Mouse (Mus musculus) olfactory bulb, adult 2 months (tissue): ENCODE data around the gene Slc23a2. TPM values are rescaled to one million over a fixed set of nuclear protein-coding genes. Genes with fewer than 3 reads are reported as not detected.

ENCODE experiments used
- H3K27ac ChIP-seq: fragments of 200-500 bp; 2 replicates; pipeline ENCODE4 v1.5.1; 2012; ENCODE audit warnings: low read depth, low read length; ENCODE audit not compliant: insufficient read depth
- H3K4me1 ChIP-seq: fragments of 200-500 bp; 2 replicates; pipeline ENCODE4 v1.6.1; 2012; ENCODE audit warnings: low read length; ENCODE audit not compliant: control insufficient read depth, insufficient read depth
- H3K4me3 ChIP-seq: fragments of 200-500 bp; 2 replicates; pipeline ENCODE4 v1.5.1; 2012; ENCODE audit warnings: mild to moderate bottlenecking, low read depth, low read length, moderate library complexity; ENCODE audit not compliant: insufficient read depth
- CTCF ChIP-seq: fragments of 200-500 bp; IDR thresholded peaks from 2 replicates; pipeline ENCODE4 v1.5.1; 2012; ENCODE audit warnings: low read depth, mild to moderate bottlenecking, low read length, moderate library complexity; ENCODE audit not compliant: insufficient read depth
- POLR2A ChIP-seq: fragments of 200-500 bp; IDR thresholded peaks from 2 replicates; pipeline ENCODE4 v1.6.1; 2012; ENCODE audit warnings: mild to moderate bottlenecking, low read depth, low read length, moderate library complexity; ENCODE audit not compliant: insufficient read depth
- WGBS: fragments of 180-500 bp; shearing (Covaris S2); methylation state at CpG from one replicate; pipeline ENCODE4 v1.1.7; 2018; 5-methylcytosine and 5-hydroxymethylcytosine counted together
- polyA plus RNA-seq: library from polyadenylated mRNA; stranded (reverse); fragments of >200 nt; gene quantifications from 2 replicates; pipeline ENCODE4 v1.2.4, GENCODE M21; 2012; ENCODE audit warnings: low replicate concordance; ENCODE audit not compliant: missing spikeins, insufficient read depth, insufficient read length

The Slc23a2 gene
- polyA plus RNA-seq, 1 experiment, result not detected

DNA sequence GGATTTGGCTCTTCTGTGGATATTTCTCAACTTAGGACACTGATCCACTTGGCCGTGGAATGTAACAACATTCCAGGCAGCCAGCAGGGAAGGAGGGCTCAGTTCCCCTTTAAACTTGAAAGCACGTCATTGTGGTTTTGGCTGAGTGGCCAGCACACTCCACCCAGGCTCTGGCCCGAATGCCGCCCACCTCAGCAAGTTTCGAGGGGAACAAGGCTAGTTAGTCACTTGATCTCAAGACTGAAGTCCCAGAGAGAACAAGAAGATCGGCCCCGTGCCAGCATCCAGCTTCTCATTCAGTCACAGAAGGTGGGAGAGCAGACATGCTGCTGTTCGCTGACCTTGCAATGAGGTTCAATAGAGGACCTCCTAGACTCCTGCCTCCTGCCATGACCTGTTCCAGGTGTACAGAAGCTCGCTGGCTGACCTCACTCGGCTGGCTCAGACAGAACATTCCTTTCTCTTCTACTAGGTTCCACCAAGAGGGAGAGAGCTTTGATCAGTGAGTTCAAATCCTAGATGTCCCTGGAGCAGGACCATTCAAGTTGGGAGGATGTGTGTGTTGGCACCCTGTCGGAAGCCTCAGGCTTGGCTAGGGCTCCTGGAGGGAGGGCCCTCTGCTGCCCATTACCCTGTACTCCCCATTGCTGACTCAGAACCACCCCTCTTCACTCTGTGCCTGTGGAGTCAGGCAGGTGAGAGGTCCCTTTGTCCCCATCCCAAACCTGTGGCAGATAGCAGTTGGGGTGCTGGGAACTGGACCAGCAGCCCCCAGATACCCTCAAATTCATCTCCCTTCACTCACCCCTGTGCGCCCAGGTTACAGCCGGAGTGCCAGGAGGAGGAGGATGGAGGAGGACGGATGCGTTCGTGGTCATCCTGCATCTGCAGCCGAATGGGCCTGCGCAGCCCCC lies 138.1 kb downstream of the Slc23a2 start:
- TF ChIP-seq CTCF (no peak), POLR2A (no peak)
- Histone ChIP-seq H3K4me1 (0 out of 2 replicates have a peak, but pooled peaks cover 3% of the 10 kb centered on the region), H3K27ac (no peak overlapping the region), H3K4me3 (no peak overlapping the region)
- 90% methylated on average over 18 of the region's 18 CpGs for WGBS

DNA sequence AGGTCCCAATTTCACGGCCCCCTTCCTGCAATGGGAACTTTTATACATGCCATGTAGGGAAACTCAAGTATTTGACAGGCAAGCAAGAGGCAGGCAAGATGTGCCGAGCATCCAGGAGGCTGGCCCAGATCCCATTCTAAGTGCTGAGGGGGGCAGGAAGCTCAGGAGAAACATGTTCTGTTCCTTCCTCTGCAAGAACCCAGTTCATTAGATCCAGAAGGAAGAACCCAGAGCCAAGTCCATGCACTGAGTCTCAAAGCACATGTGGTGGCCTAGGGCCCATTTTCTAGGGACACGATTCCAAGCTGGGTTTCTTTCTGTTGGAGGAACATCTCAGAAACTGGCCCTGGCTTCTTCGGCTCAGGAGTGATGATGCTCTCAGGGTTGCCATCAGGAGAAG lies 139.5 kb downstream of the Slc23a2 start:
- no peak for TF ChIP-seq POLR2A
- TF ChIP-seq CTCF, result no peak
- WGBS, result 88% methylated on average over 4 of the region's 4 CpGs
- Histone ChIP-seq H3K27ac (no peak overlapping the region), H3K4me1 (peaks cover 4% of the 10 kb centered on the region; the same call in 1 of the 2 replicates), H3K4me3 (no peak overlapping the region)

DNA sequence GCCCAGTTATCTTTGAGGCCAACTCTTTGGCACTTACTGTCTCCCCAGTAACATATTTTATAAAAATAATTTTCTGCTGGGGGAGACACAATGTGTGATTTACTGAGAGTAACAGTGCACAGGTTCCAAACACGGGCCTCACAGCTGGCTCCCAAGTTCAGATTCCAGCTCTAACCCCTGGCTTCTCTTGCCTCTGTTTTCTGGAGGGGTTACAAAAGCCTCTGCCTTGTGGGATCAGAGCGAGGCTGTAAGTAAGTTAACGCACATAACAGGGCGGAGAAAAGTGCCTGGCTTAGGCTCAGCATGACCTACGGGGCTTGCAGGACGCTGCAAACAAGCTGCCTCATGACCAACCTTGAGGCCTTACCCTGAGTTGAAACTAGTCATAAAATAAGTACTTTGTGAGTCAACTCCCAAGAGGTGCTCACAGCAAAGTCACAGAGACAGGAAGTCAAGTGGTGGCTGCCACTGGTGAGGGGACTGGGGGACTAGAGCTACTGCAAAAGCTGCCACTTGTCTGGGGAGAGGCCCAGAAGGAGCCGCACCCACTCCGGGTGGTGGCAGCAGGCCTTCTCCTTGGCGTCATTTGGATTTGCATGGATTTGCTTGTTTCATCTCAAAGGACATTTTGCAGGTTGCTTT lies 140.3 kb downstream of the Slc23a2 start:
- Histone ChIP-seq H3K4me1 (peaks cover 7% of the 10 kb centered on the region; the same call in 1 of the 2 replicates), H3K4me3 (no peak overlapping the region), H3K27ac (no peak overlapping the region)
- no peak for TF ChIP-seq CTCF
- WGBS, result 94% methylated on average over 9 of the region's 9 CpGs

DNA sequence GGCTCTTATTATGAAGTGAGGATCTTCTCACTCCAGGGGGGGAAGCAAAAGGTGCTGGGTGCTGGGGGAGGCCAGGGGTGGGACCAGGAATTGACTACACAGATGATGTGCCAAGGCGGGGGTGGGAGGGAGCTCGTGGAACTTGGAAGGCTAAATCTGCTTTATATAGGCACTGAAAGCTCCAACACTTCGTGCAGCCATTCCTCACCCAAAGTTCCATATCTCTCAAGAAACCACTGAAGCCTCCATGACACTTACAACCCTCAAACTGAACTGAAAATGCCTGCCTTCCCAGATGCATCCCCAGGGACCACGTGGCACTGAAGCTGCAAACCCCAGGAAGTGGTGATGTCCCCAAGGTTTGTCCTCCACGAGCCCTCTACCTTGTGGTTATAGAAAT lies 141.0 kb downstream of the Slc23a2 start:
- no peak for TF ChIP-seq CTCF
- no peak for TF ChIP-seq POLR2A
- no peak overlapping the region for H3K27ac ChIP-seq
- peaks cover 7% of the 10 kb centered on the region; the same call in 1 of the 2 replicates for H3K4me1 ChIP-seq
- no peak overlapping the region for H3K4me3 ChIP-seq
- WGBS, result 71% methylated on average over 5 of the region's 5 CpGs

Other genes starting within 250 kb of the Slc23a2 start
- gene Prnp, start 235.2 kb downstream of the Slc23a2 start, polyA plus RNA-seq, result 140 TPM in 1 of 2 replicates, not detected in the other
- not detected in 2 replicates for gene Prn, start 235.2 kb downstream of the Slc23a2 start, polyA plus RNA-seq
- gene Prnd, start 194.2 kb downstream of the Slc23a2 start, polyA plus RNA-seq, result not detected in 2 replicates
- not detected in 2 replicates for gene Rassf2, start 114.8 kb downstream of the Slc23a2 start, polyA plus RNA-seq
- gene Tmem230, start 102.7 kb upstream of the Slc23a2 start, polyA plus RNA-seq, result 288 TPM in 1 of 2 replicates, not detected in the other
- gene Pcna, start 108.2 kb upstream of the Slc23a2 start, polyA plus RNA-seq, result not detected in 2 replicates
- 109 and 181 TPM in 2 replicates for gene Cds2, start 118.0 kb upstream of the Slc23a2 start, polyA plus RNA-seq
- not detected in 2 replicates for gene Prokr2, start 240.3 kb upstream of the Slc23a2 start, polyA plus RNA-seq